Mouse (Mus musculus): Measurements from ENCODE around the gene Rbfox1. TPM values are rescaled to one million over a fixed set of nuclear protein-coding genes. Genes with fewer than 3 reads are reported as not detected.

Rbfox1 gene
- total RNA-seq, 2 experiments from 2014 or later, result 413 to 426 TPM

DNA sequence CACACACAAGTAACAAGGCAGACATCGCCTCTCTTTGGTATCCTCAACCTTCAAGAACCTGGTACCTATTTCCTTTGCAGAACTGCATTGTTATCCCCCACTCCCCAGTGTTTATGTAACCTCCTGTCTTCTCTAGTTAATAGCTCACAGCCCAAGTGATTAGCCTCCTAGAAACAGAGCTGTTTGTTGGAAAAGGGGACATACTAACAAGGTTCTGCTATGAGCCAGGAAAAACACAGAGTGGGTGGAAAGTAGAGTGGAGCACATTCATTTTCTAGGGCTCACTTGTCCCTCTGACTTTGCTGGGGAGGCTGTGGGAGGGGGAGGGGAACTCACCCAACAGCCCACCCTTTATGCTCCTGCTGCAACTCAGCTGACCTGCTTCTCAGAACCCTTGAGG lies 114.9 kb downstream of the Rbfox1 start:
- no peak for DNase-seq (ENCODE audit: low spot score in 2 of 2)
- Histone ChIP-seq H3K27ac (peak overlapping the region; percentile 65), H3K4me3 (no peak overlapping the region)
- TF ChIP-seq CTCF (conservative IDR thresholded peaks at IDR 0.05), result no peak

DNA sequence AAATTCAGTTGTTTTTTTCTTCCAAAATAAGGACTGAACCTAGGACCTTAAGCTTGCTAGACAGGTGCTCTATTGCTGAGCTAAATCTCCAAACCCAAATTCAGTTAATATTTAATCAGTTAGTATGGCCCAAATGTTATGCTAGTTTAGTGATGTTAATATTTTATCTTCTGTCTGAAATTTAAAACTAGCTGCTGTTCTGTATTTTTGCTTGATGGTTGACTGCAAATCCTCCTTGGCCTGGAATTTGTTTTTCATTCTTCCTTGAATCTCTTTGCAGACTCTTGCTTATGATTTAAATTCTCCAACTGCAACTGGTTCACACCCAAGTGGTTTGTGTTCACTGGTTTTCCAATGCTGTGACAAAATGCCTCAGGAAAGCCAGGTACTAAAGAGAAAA lies 121.8 kb downstream of the Rbfox1 start:
- no peak overlapping the region for H3K27ac ChIP-seq
- TF ChIP-seq CTCF (conservative IDR thresholded peaks at IDR 0.05), result no peak

GRCm38 (mm10) chr16:6012853-6013252 lies 127.7 kb downstream of the Rbfox1 start:
- Histone ChIP-seq H3K27ac (no peak overlapping the region), H3K4me3 (no peak overlapping the region)
- no peak for DNase-seq (ENCODE audit: low spot score in 2 of 2)
- no peak for TF ChIP-seq CTCF (conservative IDR thresholded peaks at IDR 0.05)

More for the DNA sequence above, 121.8 kb downstream of the Rbfox1 start:
- H3K4me3 ChIP-seq, result no peak overlapping the region
- DNase-seq (ENCODE audit: low spot score in 2 of 2), result no peak

- DNase-seq (ENCODE audit: low spot score in 2 of 2), result peak; percentile 88 to 93
- Histone ChIP-seq H3K4me3 (no peak overlapping the region), H3K27ac (peak overlapping the region; percentile 58; the same call in 1 of the 2 replicates)
- TF ChIP-seq CTCF (conservative IDR thresholded peaks at IDR 0.05), result peak; percentile 90
These were observed 133.5 kb downstream of the Rbfox1 start for GRCm38 (mm10) chr16:6018639-6019038.

GRCm38 (mm10) chr16:6019361-6019760 lies 134.2 kb downstream of the Rbfox1 start:
- TF ChIP-seq CTCF (conservative IDR thresholded peaks at IDR 0.05), result no peak
- H3K27ac ChIP-seq, result peak overlapping the region; percentile 58; the same call in 1 of the 2 replicates
- H3K4me3 ChIP-seq, result no peak overlapping the region
- DNase-seq (ENCODE audit: low spot score in 2 of 2), result no peak

- peak; percentile 67 for TF ChIP-seq CTCF (conservative IDR thresholded peaks at IDR 0.05)
- Histone ChIP-seq H3K27ac (no peak overlapping the region), H3K4me3 (no peak overlapping the region)
- no peak for DNase-seq (ENCODE audit: low spot score in 2 of 2)
These were observed 146.1 kb downstream of the Rbfox1 start for GRCm38 (mm10) chr16:6031280-6031679.

DNA sequence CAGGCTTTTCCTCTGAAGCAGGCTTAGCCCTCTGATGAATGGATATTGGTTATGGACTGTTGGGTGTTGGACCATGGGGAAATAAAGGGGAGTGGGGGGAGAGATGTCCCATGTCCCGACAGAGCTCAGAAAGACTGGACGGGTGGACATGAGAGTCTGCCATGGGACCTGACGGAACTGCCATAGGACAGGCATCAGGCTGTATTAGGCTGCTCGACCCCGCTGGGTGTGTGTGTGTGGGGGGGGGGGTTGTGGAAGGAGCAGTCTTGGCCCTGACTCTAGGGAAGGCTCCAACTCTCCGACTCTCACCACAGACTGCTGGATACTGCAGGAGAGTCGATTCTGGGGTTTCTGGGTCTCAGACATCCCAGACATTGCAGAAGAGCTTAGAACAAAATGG lies 147.4 kb downstream of the Rbfox1 start:
- no peak for DNase-seq (ENCODE audit: low spot score in 2 of 2)
- TF ChIP-seq CTCF (conservative IDR thresholded peaks at IDR 0.05), result no peak
- Histone ChIP-seq H3K4me3 (no peak overlapping the region), H3K27ac (no peak overlapping the region)

DNA sequence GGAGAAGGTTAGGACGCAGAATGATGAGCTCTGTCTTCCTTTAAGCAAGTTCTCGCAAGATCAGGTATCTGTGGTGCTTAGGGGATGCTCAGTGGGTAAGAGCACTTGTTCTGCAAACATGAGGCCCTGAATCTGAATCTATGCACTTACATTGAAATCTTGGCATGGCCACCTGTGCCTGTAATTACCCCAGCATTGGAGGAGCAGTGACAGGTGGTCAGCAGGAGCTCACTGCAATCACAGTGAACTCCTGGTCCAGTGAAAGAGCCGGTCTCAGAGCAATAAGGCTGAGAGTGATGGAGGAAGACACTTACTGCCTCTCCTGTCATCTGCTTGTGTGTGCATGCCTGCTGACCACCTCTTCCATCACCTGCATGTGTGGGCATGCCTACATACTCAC lies 149.7 kb downstream of the Rbfox1 start:
- DNase-seq (ENCODE audit: low spot score in 2 of 2), result no peak
- H3K27ac ChIP-seq, result no peak overlapping the region
- TF ChIP-seq CTCF (conservative IDR thresholded peaks at IDR 0.05), result no peak
- no peak overlapping the region for H3K4me3 ChIP-seq

GRCm38 (mm10) chr16:6037009-6037408 lies 151.9 kb downstream of the Rbfox1 start:
- no peak overlapping the region for H3K4me3 ChIP-seq
- DNase-seq (ENCODE audit: low spot score in 2 of 2), result peak in 1 of 2 experiments; percentile 29
- TF ChIP-seq CTCF (conservative IDR thresholded peaks at IDR 0.05), result no peak
- peak overlapping the region; percentile 53 for H3K27ac ChIP-seq

- H3K4me3 ChIP-seq, result no peak overlapping the region
- TF ChIP-seq CTCF (conservative IDR thresholded peaks at IDR 0.05), result no peak
- no peak overlapping the region for H3K27ac ChIP-seq
- DNase-seq (ENCODE audit: low spot score in 2 of 2), result peak; percentile 39 to 60
These were observed 157.6 kb downstream of the Rbfox1 start for GRCm38 (mm10) chr16:6042766-6043165.

DNA sequence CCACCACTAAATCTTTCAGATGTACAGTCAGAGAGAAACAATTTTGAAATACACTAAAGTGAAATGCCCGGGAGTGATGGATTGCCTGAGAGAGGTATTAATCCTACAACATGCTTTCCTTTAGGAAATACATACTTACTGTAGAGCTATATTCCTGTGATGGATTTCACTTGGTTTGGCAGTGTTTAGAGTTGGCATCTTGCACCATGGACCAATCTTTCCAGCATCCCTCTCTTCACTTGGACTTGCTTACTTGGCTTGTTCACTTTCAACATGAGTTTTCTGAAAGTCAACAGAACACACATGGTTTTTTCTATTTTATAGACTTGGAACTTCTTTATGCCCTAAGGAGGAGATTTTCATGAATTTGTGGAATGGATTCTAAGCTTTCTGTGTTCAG lies 163.4 kb downstream of the Rbfox1 start:
- no peak for DNase-seq (ENCODE audit: low spot score in 2 of 2)

GRCm38 (mm10) chr16:6062495-6062894 lies 177.3 kb downstream of the Rbfox1 start:
- Histone ChIP-seq H3K4me3 (no peak overlapping the region), H3K27ac (no peak overlapping the region)
- no peak for TF ChIP-seq CTCF (conservative IDR thresholded peaks at IDR 0.05)
- DNase-seq (ENCODE audit: low spot score in 2 of 2), result no peak

More for the DNA sequence above, 163.4 kb downstream of the Rbfox1 start:
- H3K27ac ChIP-seq, result no peak overlapping the region
- TF ChIP-seq CTCF (conservative IDR thresholded peaks at IDR 0.05), result no peak
- no peak overlapping the region for H3K4me3 ChIP-seq

- Histone ChIP-seq H3K27ac (no peak overlapping the region), H3K4me3 (no peak overlapping the region)
- no peak for DNase-seq (ENCODE audit: low spot score in 2 of 2)
- TF ChIP-seq CTCF (conservative IDR thresholded peaks at IDR 0.05), result no peak
These were observed 180.3 kb downstream of the Rbfox1 start for GRCm38 (mm10) chr16:6065481-6065880.

DNA sequence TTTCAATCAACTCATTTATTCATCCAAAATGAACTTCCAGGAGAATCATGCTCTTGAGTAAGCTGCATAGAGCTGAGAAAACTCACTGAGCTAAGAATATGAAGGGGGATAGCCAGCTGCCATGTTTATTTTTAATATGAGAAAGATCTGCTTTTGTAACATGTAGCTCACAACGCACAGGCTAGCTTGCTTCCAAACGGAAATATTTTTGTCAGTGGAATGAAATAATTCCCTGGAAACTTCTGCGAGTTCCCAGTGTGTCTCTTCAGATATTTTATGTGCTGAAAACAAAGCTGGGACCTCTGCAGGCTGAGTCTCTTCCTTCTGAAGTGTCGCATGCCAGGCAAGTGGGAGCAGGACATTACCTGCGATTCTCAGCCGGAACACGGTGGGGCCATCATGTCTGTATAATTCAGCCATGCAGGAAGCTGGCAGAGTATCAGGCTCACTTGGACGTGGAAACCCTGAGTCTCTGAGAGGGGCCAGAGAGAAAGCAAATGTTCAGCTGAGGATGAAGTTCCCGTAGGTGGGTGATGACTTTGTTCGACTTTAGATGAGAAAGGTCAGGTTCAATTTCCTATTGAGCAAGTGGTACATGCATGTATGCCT lies 190.4 kb downstream of the Rbfox1 start:
- no peak for TF ChIP-seq CTCF (conservative IDR thresholded peaks at IDR 0.05)
- H3K4me3 ChIP-seq, result no peak overlapping the region
- no peak overlapping the region for H3K27ac ChIP-seq
- DNase-seq (ENCODE audit: low spot score in 2 of 2), result no peak

All from layer of hippocampus, adult 2 months (tissue).